Mouse (Mus musculus) cortical plate, adult 2 months (tissue): Measurements from ENCODE around the gene Tmem94.

Experiments used
- CTCF ChIP-seq: fragments of 200-500 bp; IDR thresholded peaks from 2 replicates; pipeline ENCODE4 v1.5.1; 2011; ENCODE audit warnings: mild to moderate bottlenecking, control low read depth, low read length; ENCODE audit not compliant: insufficient read depth; ENCODE audit errors: extremely low read depth
- POLR2A ChIP-seq: fragments of 200-500 bp; IDR thresholded peaks from 2 replicates; pipeline ENCODE4 v1.6.1; 2011; ENCODE audit warnings: mild to moderate bottlenecking, low read length, control low read depth; ENCODE audit not compliant: insufficient read depth; ENCODE audit errors: extremely low read depth

GRCm38 (mm10) chr11:115716410-115717338, 48.6 kb upstream of the Tmem94 start:
- TF ChIP-seq CTCF (no peak), POLR2A (no peak)
